Mouse (Mus musculus) lung, adult 2 months (tissue): Measurements from ENCODE around the gene Chd6.

Experiments used
- CTCF ChIP-seq: fragments of 200-500 bp; IDR thresholded peaks from 2 replicates; pipeline ENCODE4 v1.5.1; 2011; ENCODE audit warnings: mild to moderate bottlenecking, low read length, control low read depth; ENCODE audit not compliant: insufficient read depth
- POLR2A ChIP-seq: fragments of 200-500 bp; IDR thresholded peaks from 2 replicates; pipeline ENCODE4 v1.6.1; 2011; ENCODE audit warnings: low read depth, mild to moderate bottlenecking, control low read depth, low read length, borderline replicate concordance; ENCODE audit errors: extremely low read depth

GRCm38 (mm10) chr2:161112011-161112410 is 3.1 kb upstream of the Chd6 start:
- TF ChIP-seq POLR2A, result no peak
- no peak for TF ChIP-seq CTCF
